Mouse (Mus musculus) lung, postnatal 36 days (tissue): ENCODE results near the gene Zfp260.

Source experiments
- DNase-seq: peaks from one replicate; pipeline ENCODE4 v3.0.0; 2022; ENCODE audit warnings: mixed read lengths

Zfp260 gene

GRCm38 (mm10) chr7:30129900-30130299 is 35.3 kb downstream of the Zfp260 start:
- DNase-seq, result no peak

DNA sequence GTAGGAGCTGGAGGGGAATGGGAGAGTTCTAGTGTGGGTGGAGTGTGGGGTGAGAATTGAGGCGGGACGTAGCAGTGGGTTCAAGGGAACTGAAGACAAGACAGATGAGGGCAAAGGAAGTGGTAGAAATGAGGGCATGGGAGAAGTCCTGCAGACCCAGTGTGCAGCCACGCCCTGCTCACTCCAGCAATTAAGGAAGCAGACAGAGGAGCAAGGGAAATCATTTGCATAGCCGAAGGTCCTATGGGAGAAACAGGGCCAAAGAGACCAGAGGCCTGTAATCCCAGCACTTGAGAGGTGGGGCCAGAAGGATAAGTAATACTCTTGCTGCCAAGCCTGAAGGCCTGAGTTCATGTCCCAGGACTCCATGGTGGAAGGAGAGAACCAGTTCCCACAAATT is 37.8 kb downstream of the Zfp260 start:
- DNase-seq, result no peak

GRCm38 (mm10) chr7:30136826-30137225 is 42.2 kb downstream of the Zfp260 start:
- DNase-seq, result no peak

- no peak for DNase-seq
These were observed 48.6 kb downstream of the Zfp260 start for GRCm38 (mm10) chr7:30143170-30143554.

GRCm38 (mm10) chr7:30143555-30144209 is 49.1 kb downstream of the Zfp260 start:
- peak; percentile 35 for DNase-seq

DNA sequence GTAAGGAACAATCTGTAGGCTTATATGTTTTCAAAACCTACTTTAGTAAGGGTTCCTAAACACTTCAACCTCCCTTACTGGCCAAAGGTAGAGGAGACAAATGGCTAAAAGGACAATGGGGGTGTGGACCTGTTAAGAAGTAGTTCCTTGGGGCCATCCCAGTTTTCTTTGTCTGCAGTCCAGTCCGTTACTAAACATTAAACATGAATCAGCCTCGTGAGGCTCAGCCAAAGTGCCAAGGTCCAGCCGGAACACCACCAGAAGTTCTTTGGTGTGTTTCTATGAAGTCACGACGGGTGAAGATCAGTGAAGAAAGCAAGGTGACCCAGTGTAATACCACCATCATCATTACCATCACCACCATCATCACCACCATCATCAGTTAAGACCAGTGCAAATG is 52.4 kb downstream of the Zfp260 start:
- no peak for DNase-seq

DNA sequence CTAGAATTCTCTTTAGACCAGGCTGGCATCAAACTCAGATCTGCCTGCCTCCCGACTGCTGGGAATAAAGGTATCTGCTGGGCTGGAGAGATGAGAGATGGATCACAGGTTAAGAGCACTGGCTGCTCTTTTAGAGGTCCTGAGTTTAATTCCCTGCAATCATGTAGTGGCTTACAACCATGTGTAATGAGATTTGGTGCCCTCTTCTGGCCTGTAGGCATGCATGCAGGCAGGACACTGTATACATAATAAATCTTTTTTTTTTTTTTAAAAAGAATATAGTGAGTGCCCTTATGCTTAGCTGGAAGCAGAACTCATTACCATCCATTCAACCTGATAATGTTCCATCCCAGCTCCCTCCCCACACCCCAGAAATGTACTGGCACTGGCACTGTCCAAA is 59.5 kb downstream of the Zfp260 start:
- DNase-seq, result no peak

GRCm38 (mm10) chr7:30155507-30155906 is 60.9 kb downstream of the Zfp260 start:
- no peak for DNase-seq
